Mouse (Mus musculus): ENCODE data around the gene Cul5.
A peak's percentile ranks its signal among the peaks of the same experiment; 100 is the strongest.

Cul5 gene

DNA sequence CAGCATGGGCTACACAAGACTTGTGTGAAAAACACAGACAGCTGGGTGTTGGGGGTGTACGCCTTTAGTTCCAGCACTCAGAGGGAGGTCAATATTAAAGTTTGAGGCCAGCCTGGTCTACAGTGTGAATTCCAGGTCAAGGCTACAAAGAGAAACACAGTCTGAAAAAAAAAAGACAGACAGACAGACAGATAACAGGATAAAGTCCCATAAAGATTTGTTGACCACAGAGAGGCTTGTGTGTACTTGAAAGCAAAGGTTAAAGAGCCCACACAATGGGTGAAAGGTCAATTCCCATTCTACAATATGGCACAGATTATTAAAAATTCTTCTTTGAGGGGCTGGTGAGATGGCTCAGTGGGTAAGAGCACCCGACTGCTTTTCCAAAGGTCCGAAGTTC lies 62.6 kb downstream of the Cul5 start:
- DNase-seq (ENCODE audit: low read depth): no peak

- no peak for DNase-seq (ENCODE audit: low read depth)
Observed at GRCm38 (mm10) chr9:53604954-53605353, 64.9 kb downstream of the Cul5 start.

- no peak for DNase-seq (ENCODE audit: low read depth)
Observed at GRCm38 (mm10) chr9:53603849-53604248, 66.0 kb downstream of the Cul5 start.

DNA sequence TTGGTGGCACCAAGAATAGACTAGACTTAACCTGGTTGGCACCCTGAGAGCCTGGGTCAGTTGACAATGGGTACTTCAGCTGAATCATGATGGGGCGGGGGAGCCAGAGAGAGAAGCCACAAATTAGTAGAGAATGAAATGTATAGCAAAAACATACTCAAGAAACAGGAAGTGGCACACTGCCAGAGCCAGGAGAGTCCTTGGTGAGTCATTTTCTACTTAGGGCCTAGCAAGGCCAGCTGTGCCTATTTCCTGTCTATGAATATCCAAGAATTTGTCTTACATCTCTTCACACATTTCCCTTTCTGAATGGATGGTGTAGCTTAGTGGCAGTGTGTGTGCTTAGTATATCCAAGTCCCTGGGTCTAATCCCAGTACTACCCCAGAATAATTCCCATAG lies 66.4 kb downstream of the Cul5 start:
- DNase-seq (ENCODE audit: low read depth): peak; percentile 79

GRCm38 (mm10) chr9:53601541-53601940 lies 68.3 kb downstream of the Cul5 start:
- DNase-seq (ENCODE audit: low read depth): no peak

DNA sequence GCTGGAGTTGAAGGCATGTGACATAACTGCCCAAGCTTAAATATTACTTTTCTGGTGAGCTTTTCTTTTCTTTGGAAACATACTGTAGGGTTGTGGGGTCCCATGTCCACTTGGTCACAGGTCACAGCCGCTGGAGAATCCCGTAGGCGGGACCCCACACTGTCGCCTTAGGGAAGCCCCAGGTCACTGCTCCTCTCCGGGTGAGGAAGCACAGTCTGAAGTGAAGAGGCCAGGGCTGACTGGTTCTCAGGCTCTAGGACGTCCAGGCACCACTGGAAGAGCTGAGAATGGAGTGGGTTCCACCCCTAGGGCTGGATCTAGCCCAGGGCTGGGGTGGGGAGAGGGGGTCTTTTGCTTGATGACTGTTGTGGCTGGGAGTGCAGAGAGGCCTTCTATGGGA lies 71.2 kb downstream of the Cul5 start:
- DNase-seq (ENCODE audit: low read depth): no peak

- no peak for DNase-seq (ENCODE audit: low read depth)
Observed at GRCm38 (mm10) chr9:53596971-53597600, 72.7 kb downstream of the Cul5 start.

DNA sequence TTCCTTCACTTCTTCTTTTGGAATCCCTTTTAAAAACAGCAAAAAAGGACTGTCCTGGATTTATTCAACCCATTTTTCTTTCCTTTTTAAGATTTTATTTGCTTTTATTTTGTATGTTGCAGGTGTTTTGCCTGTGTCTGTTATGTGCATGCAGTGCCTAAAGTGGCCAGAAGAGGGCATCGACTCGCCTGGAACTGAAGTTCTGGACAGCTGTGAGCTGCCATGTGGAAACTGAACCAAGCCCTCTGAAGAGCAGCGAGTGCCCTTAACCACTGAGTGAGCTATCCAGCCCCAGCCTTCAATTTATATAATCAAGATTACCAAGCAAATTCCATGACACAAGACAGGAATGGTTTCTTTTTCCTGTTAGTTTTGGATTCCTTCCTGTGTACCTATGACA lies 75.0 kb downstream of the Cul5 start:
- DNase-seq (ENCODE audit: low read depth): peak; percentile 79

DNA sequence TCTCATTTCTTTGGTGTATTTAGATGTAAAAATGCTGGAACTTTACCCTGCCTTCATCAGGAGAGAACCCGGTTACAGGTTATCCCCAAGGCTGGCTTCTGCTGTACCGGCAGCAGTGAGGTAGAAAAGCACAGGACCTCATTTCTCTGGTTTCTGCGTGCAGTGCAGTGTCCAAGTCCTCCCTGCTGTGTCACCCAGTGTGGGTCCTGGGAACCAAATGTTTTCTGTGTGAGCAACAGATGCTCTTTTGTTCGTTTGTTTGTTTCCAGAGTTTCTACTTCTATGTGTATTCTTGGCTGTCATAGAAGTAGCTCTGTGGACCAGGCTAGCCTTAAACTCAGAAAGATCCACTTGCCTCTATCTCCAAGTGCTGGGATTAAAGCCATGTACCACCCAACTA lies 87.9 kb downstream of the Cul5 start:
- no peak for DNase-seq (ENCODE audit: low read depth)

- peak; percentile 25 for DNase-seq (ENCODE audit: low read depth)
Observed at GRCm38 (mm10) chr9:53575721-53576120, 94.1 kb downstream of the Cul5 start.

- no peak for DNase-seq (ENCODE audit: low read depth)
Observed at GRCm38 (mm10) chr9:53572516-53573307, 97.1 kb downstream of the Cul5 start.

GRCm38 (mm10) chr9:53570662-53571061 lies 99.2 kb downstream of the Cul5 start:
- DNase-seq (ENCODE audit: low read depth): no peak

All from NIH3T3 (cell line).